ENCODE assay signal across 9 mouse cellular contexts in the genomic region with DNA sequence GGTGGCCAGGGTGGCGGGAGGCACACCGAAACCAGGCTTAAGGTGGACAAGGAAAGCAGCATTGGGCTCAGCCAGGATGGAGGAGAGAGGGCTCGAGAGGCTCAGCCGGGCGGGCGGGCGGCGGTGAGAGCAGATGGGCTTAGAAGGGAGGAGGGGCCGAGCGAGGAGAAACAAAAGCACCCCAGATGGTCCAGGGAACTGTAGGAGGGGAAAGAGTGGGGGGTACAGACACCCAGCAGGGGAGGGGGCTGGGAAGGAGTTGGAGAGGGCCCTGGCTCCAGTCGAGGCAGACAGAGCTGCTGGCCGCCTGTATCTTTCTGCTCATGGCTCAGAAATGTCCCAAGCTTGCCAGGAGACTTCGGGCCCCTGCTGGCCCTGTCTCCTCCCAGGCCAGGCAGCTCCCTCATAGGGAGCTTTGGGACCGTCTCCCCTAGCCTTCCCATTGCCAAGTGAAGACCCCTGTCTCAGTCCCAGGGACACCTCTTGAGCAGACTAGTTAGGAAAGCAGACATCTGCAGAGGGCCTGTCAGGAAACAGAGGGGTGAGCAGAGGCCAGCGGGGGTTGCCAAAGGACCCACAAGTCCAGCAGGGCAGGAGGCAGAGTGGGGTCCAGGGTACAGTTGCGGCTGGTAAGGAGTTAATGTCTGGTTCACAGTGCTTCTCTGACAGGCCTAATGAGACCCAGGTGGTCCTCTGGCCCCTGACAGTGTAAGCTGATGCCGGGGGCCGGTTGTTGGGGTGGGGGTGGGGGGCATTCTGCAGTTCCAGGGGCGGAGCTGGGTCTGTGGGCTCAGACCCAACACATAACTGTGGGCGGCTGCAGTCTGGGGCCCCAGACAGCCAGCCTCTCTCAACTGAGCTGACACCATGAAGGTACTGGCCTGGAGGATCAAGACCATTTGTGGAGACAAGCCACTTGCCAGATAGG. TPM values are rescaled to one million over a fixed set of nuclear protein-coding genes. Genes with fewer than 3 reads are reported as not detected.
DNase-seq lines count a peak whose midpoint lies in the region; ATAC-seq and TF ChIP-seq lines count a peak whose summit lies in the region.
"Had no signal": no experiment of that assay in that cellular context is flagged by ENCODE, and none has a peak within 500 bp of the region (broad histone marks: within the 10 kb centered on the region; RNA-seq: fewer than 3 reads in every experiment).

Mfap4 (plus strand) TSS at position 819 of the 928 bp plus-strand sequence.

- TF ChIP-seq POLR2A in spleen, adult 2 months (IDR thresholded peaks at IDR 0.05; ENCODE audit: low read depth, low read length): no peak

- peak; percentile 89 for ATAC-seq in embryonic facial prominence, embryonic 14.5 days (ENCODE audit: low read depth)
- ATAC-seq in heart, embryonic 14.5 days (ENCODE audit: insufficient number of reproducible peaks, insufficient read depth, low FRiP score, low read depth): peak; percentile 60

- H3K9ac ChIP-seq in embryonic facial prominence, embryonic 14.5 days (ENCODE audit: low read depth, low read length): peak within 1 kb of the TSS; percentile 72
- peak within 1 kb of the TSS; percentile 74 for H3K9ac ChIP-seq in heart, embryonic 14.5 days (ENCODE audit: low read length)
- H3K9ac ChIP-seq: liver, embryonic 15.5 days had no signal

- peak within 1 kb of the TSS; percentile 70 for H3K4me2 ChIP-seq in embryonic facial prominence, embryonic 14.5 days (ENCODE audit: low read depth, low read length)
- H3K4me2 ChIP-seq in heart, embryonic 14.5 days (ENCODE audit: low read length): peak within 1 kb of the TSS; percentile 56
- H3K4me2 ChIP-seq: liver, embryonic 15.5 days had no signal

- 82% methylated on average over 20 of the region's 20 CpGs for WGBS in spleen, adult 2 months
- 7% methylated on average over 17 of the region's 20 CpGs for WGBS in embryonic facial prominence, embryonic 14.5 days
- WGBS in heart, embryonic 14.5 days: 26% methylated on average over 20 of the region's 20 CpGs
- WGBS in midbrain, embryonic 10.5 days: 5% methylated on average over 20 of the region's 20 CpGs

- no peak within 1 kb of the TSS for H3K4me3 ChIP-seq in spleen, adult 2 months (ENCODE audit: extremely low read depth, insufficient read depth, insufficient read length)
- peak within 1 kb of the TSS; percentile 48 for H3K4me3 ChIP-seq in embryonic facial prominence, embryonic 14.5 days (ENCODE audit: low read depth, low read length)
- peak within 1 kb of the TSS; percentile 34 to 44 for H3K4me3 ChIP-seq in heart, embryonic 14.5 days (ENCODE audit: control insufficient read depth in 1 of 2, insufficient read depth in 1 of 2, low read depth in 1 of 2, low read length in 2 of 2)
- H3K4me3 ChIP-seq in midbrain, embryonic 10.5 days: peak within 1 kb of the TSS; percentile 39
- H3K4me3 ChIP-seq: liver, embryonic 15.5 days had no signal

- no peak within 1 kb of the TSS for H3K27ac ChIP-seq in spleen, adult 2 months (ENCODE audit: insufficient read depth, low read length)
- H3K27ac ChIP-seq in embryonic facial prominence, embryonic 14.5 days (replicated peaks; ENCODE audit: low read depth, low read length): peak within 1 kb of the TSS; percentile 94
- peak within 1 kb of the TSS; percentile 86 to 94 for H3K27ac ChIP-seq in heart, embryonic 14.5 days (replicated peaks in 1 of 2; ENCODE audit: control insufficient read depth in 1 of 2, insufficient read depth in 1 of 2, low read depth in 2 of 2, low read length in 2 of 2)
- H3K27ac ChIP-seq in midbrain, embryonic 10.5 days (replicated peaks): peak within 1 kb of the TSS; percentile 92
- H3K27ac ChIP-seq: liver, embryonic 15.5 days had no signal

- no peaks in the 10 kb centered on the region for H3K9me3 ChIP-seq in embryonic facial prominence, embryonic 14.5 days (ENCODE audit: control insufficient read depth, low read length)
- no peaks in the 10 kb centered on the region for H3K9me3 ChIP-seq in heart, embryonic 14.5 days (ENCODE audit: control insufficient read depth, low read length)
- no peaks in the 10 kb centered on the region for H3K9me3 ChIP-seq in midbrain, embryonic 10.5 days (replicated peaks)
- H3K9me3 ChIP-seq: liver, embryonic 15.5 days had no signal

- H3K27me3 ChIP-seq in spleen, adult 2 months (ENCODE audit: control insufficient read depth, insufficient read depth, low read length): no peaks in the 10 kb centered on the region
- no peaks in the 10 kb centered on the region for H3K27me3 ChIP-seq in embryonic facial prominence, embryonic 14.5 days (replicated peaks; ENCODE audit: control insufficient read depth, insufficient read depth, low read length)
- no peaks in the 10 kb centered on the region for H3K27me3 ChIP-seq in heart, embryonic 14.5 days (ENCODE audit: control insufficient read depth, insufficient read depth, low read length)
- H3K27me3 ChIP-seq in midbrain, embryonic 10.5 days (ENCODE audit: low read depth, poor library complexity, severe bottlenecking): no peaks in the 10 kb centered on the region
- H3K27me3 ChIP-seq: liver, embryonic 15.5 days had no signal

- DNase-seq in spleen, adult 2 months (ENCODE audit: low read depth in 1 of 2, low spot score in 2 of 2): no peak
- no peak for DNase-seq in spleen, postnatal 14 days (ENCODE audit: low spot score in 2 of 2)
- peak; percentile 96 for DNase-seq in embryonic facial prominence, embryonic 14.5 days (ENCODE audit: low spot score)
- peak; percentile 70 to 80 for DNase-seq in layer of hippocampus, postnatal 10 days (ENCODE audit: low spot score in 2 of 2)
- peak; percentile 77 for DNase-seq in midbrain, embryonic 10.5 days (ENCODE audit: low spot score)
- DNase-seq in telencephalon, adult 2 months (ENCODE audit: low read depth, low spot score): peak; percentile 63
- no peak for DNase-seq in adrenal gland, adult 18-20 months (ENCODE audit: low spot score in 2 of 2)

- no peak for TF ChIP-seq CTCF in spleen, adult 2 months (IDR thresholded peaks at IDR 0.05; ENCODE audit: extremely low read depth, insufficient read depth, insufficient read length, insufficient replicate concordance)

- no peaks in the 10 kb centered on the region for H3K4me1 ChIP-seq in spleen, adult 2 months (ENCODE audit: control insufficient read depth, insufficient read depth, insufficient read length)
- peaks cover 54% of the 10 kb centered on the region for H3K4me1 ChIP-seq in embryonic facial prominence, embryonic 14.5 days (ENCODE audit: control insufficient read depth, insufficient read depth, low read length)
- peaks cover 25 to 26% of the 10 kb centered on the region in 2 experiments; a peak in 3 of 4 replicates for H3K4me1 ChIP-seq in heart, embryonic 14.5 days (ENCODE audit: control insufficient read depth in 2 of 2, insufficient read depth in 2 of 2, low read length in 2 of 2)
- H3K4me1 ChIP-seq in midbrain, embryonic 10.5 days: peaks cover 50% of the 10 kb centered on the region
- H3K4me1 ChIP-seq: liver, embryonic 15.5 days had no signal

- H3K36me3 ChIP-seq in spleen, adult 2 months (ENCODE audit: control insufficient read depth, insufficient read depth, low read length): peaks cover under 1% of the 10 kb centered on the region
- H3K36me3 ChIP-seq in embryonic facial prominence, embryonic 14.5 days (ENCODE audit: control insufficient read depth, insufficient read depth, low read length): peaks cover 25% of the 10 kb centered on the region
- H3K36me3 ChIP-seq in heart, embryonic 14.5 days (ENCODE audit: control insufficient read depth, insufficient read depth, low read length): peaks cover 22% of the 10 kb centered on the region
- peaks cover 35% of the 10 kb centered on the region for H3K36me3 ChIP-seq in midbrain, embryonic 10.5 days

RNA-seq across cellular contexts. Expression of gene Mfap4, which starts in this region (rescaled TPM):
- 22.2 and 31.2 TPM in 2 replicates for polyA plus RNA-seq in spleen, adult 2 months (2012; rRNA removed)
- polyA plus RNA-seq in embryonic facial prominence, embryonic 14.5 days (2014; fragmentation: Nextera tagmentation; extraction: Ambion mirVana): 420 and 428 TPM in 2 replicates
- polyA plus RNA-seq in heart, embryonic 14.5 days (2014; fragmentation: Nextera tagmentation; extraction: Ambion mirVana): 123 and 146 TPM in 2 replicates
- 10 to 100 TPM; 10.6 to 11.2 TPM for total RNA-seq in layer of hippocampus, postnatal 10 days (2021)
- 38.4 and 59.9 TPM in 2 replicates for polyA plus RNA-seq in midbrain, embryonic 10.5 days (2016; fragmentation: Nextera tagmentation; extraction: Ambion mirVana)
- total RNA-seq in adrenal gland, adult 18-20 months (2021): 1 to 10 TPM; 4.8 to 5.6 TPM

Comparison
In these comparisons a context has a peak if more than half of its experiments do, and no peak if none do; other contexts are left out.
1. DNase-seq: peak in embryonic facial prominence, embryonic 14.5 days (single experiment), layer of hippocampus, postnatal 10 days (2 of 2), midbrain, embryonic 10.5 days (single experiment) and telencephalon, adult 2 months (single experiment); none in spleen, adult 2 months (0 of 2), spleen, postnatal 14 days (0 of 2) and adrenal gland, adult 18-20 months (0 of 2).